Mouse (Mus musculus): ENCODE results near the gene Ankrd60. TPM values are rescaled to one million over a fixed set of nuclear protein-coding genes. Genes with fewer than 3 reads are reported as not detected.
A peak's percentile ranks its signal among the peaks of the same experiment; 100 is the strongest.

The Ankrd60 gene
- polyA plus RNA-seq, 1 experiment from 2014 or later, result not detected

DNA sequence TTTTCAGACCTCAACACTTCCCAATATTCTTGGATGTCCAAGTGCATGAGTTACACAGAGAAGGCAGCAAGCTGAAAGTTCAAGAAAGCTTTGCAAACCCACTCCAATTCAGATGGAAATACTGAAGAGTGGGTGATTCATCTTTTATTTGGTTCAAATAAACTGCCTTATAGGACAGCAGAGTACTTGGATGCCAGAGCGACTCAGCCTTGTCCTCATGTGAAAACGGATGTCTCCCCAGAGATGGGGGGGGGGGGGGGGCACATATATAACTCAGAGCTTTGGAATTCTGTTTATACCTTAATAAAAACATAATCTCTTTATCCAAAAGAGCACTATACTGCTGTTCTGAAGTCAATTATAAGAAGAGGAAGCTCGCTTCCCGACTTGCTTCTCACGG lies 9.2 kb upstream of the Ankrd60 start:
- Histone ChIP-seq H3K4me3 (ENCODE audit: low read depth, low read length) (no peak overlapping the region), H3K9me3 (ENCODE audit: control insufficient read depth, low read length) (no peaks in the 10 kb centered on the region), H3K4me1 (ENCODE audit: control insufficient read depth, insufficient read depth, low read length) (peaks cover 7% of the 10 kb centered on the region; the same call in 1 of the 2 replicates), H3K27ac (ENCODE audit: low read depth, low read length) (no peak overlapping the region), H3K4me2 (ENCODE audit: low read depth) (no peak overlapping the region), H3K36me3 (ENCODE audit: control insufficient read depth, insufficient read depth, low read length) (peaks cover 2% of the 10 kb centered on the region), H3K27me3 (ENCODE audit: control insufficient read depth, insufficient read depth, low read length) (peaks cover 11% of the 10 kb centered on the region; the same call in 1 of the 2 replicates), H3K9ac (ENCODE audit: low read length) (no peak overlapping the region)
- ATAC-seq (ENCODE audit: insufficient read depth, low FRiP score, low TSS enrichment) (no peak), DNase-seq (ENCODE audit: low spot score) (no peak)
- WGBS, result 81% methylated on average over 5 of the region's 5 CpGs

DNA sequence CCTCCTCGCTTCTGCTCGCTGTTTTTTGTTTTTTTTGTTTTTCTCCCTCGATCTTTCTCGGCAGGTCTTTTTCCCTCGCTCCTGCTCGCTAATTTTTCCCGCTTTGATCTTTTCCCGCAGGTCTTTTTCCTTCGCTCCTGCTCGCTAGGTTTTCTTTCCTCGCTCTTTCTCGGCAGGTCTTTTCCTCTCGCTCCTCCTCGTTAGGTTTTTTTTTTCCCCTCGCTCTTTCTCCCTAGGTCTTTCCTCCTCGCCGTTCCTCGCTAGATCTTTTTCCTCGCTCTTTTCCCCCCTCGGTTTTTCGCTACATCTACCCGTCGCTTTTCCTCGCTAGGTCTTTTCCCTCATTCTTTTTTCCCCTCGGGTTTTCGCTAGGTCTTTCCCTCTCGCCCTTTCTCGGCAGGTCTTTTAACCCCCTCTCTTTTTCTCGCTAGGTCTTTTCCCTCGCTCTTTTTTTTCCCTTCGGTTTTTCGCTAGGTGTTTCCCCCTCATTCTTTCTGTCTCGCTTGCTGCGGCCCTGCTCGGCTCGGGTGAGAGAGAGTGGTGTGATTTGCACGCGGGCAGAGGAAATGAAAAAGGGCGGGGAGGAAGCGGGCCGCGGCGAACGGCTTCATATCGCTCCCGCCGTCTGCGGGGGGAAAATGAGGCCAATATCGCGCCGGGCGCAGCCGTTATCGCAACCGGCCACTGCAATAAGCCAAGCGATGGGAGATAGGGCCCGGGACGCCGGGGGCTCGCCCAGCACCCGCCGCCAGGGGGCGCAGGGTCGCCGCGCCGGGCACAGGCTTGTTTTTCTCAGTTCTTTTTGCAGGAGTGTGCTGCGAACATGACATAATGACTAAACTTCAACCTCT lies 8.2 kb upstream of the Ankrd60 start:
- peak; percentile 71 for ATAC-seq (ENCODE audit: insufficient read depth, low FRiP score, low TSS enrichment)
- H3K36me3 ChIP-seq (ENCODE audit: control insufficient read depth, insufficient read depth, low read length), result peaks cover 2% of the 10 kb centered on the region
- H3K4me3 ChIP-seq (ENCODE audit: low read depth, low read length), result peak overlapping the region; percentile 31
- peak; percentile 85 for DNase-seq (ENCODE audit: low spot score)
- peak overlapping the region; percentile 11; the same call in 1 of the 2 replicates for H3K27ac ChIP-seq (ENCODE audit: low read depth, low read length)
- H3K4me2 ChIP-seq (ENCODE audit: low read depth), result peak overlapping the region; percentile 75
- H3K4me1 ChIP-seq (ENCODE audit: control insufficient read depth, insufficient read depth, low read length), result peaks cover 7% of the 10 kb centered on the region; the same call in 1 of the 2 replicates
- WGBS, result under 1% methylated on average over 68 of the region's 68 CpGs
- H3K27me3 ChIP-seq (ENCODE audit: control insufficient read depth, insufficient read depth, low read length), result peaks cover 11% of the 10 kb centered on the region; the same call in 1 of the 2 replicates
- H3K9ac ChIP-seq (ENCODE audit: low read length), result peak overlapping the region; percentile 61
- no peaks in the 10 kb centered on the region for H3K9me3 ChIP-seq (ENCODE audit: control insufficient read depth, low read length)

DNA sequence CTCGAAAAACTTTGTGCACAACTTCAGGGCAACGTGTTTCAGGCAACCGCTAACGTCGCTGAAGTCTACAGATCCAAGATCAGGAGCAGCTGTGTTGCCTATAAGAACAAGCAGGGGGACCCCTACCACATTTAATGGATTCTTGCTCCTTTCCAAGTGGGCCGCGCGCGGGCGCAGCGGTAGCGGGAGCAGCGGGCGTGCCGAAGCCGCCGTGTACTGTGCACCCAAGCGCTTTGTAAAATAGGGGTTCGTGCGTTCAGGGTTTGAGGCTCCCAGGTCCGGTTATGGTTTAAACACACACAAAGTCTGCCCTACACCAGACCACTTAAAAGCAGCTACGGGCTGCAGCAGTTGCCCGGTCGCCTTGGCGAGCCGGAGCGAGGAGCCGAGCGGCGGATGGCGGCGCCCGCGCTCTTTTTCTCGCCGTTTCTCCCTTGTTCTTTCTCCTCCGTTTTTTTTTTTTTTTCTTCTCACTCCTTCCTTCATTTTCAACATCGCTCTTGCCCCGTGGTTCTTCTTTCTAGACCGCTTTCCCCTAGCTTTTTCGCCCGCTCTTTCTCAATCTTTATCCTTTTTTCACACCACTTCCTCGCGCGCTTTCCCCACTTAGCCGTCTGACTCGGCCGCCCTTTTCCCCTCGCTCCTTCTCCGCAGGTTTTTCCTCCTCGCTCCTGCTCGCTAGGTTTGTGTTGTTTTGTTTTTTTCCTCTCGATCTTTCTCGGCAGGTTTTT lies 7.4 kb upstream of the Ankrd60 start:
- DNase-seq (ENCODE audit: low spot score), result peak; percentile 90
- H3K4me1 ChIP-seq (ENCODE audit: control insufficient read depth, insufficient read depth, low read length), result peaks cover 7% of the 10 kb centered on the region; the same call in 1 of the 2 replicates
- H3K9ac ChIP-seq (ENCODE audit: low read length), result peak overlapping the region; percentile 61
- H3K9me3 ChIP-seq (ENCODE audit: control insufficient read depth, low read length), result no peaks in the 10 kb centered on the region
- H3K4me2 ChIP-seq (ENCODE audit: low read depth), result peak overlapping the region; percentile 75
- under 1% methylated on average over 54 of the region's 54 CpGs for WGBS
- H3K4me3 ChIP-seq (ENCODE audit: low read depth, low read length), result peak overlapping the region; percentile 31
- peak; percentile 67 for ATAC-seq (ENCODE audit: insufficient read depth, low FRiP score, low TSS enrichment)
- peaks cover 2% of the 10 kb centered on the region for H3K36me3 ChIP-seq (ENCODE audit: control insufficient read depth, insufficient read depth, low read length)
- peak overlapping the region; percentile 11; the same call in 1 of the 2 replicates for H3K27ac ChIP-seq (ENCODE audit: low read depth, low read length)
- peaks cover 11% of the 10 kb centered on the region; the same call in 1 of the 2 replicates for H3K27me3 ChIP-seq (ENCODE audit: control insufficient read depth, insufficient read depth, low read length)

DNA sequence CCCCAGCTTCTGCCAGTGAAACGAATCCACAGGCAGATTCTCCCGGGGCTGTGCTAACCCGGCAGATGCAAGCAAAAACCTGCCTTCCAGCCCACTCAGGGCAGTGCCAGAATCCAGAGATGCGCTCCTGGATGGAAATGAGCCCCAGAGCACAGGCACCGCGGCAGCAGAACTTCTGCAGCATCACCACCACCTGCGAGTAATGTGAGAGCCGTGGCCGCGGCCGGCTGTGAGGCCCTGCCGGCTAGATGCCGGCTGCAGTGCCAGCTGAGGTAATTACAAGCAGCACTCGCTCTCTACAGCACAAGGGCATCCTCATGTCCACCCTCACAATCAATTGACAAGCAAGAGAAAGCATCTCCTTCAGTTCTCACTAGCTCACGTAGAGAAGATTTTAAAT lies 6.2 kb upstream of the Ankrd60 start:
- H3K4me2 ChIP-seq (ENCODE audit: low read depth), result no peak overlapping the region
- no peak for DNase-seq (ENCODE audit: low spot score)
- WGBS, result 31% methylated on average over 15 of the region's 15 CpGs

DNA sequence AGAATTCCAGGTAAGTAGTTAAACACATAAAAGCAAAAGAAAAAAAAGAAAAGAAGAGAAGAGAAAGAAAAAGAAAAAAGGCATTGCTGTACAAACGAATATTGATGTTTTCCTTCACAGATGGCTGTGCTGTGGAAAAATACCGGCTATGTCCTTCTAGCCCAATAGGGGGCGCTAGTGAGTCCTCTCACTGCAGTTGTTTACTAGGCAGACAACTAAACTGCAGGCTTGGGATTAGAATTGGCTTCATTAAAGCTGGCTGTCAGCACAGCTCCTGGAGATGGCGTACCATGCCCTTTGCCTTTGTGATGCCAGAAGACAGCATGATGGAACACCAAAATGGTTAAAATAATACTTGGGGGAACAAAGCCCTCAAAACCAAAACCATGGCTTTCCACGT lies 5.3 kb upstream of the Ankrd60 start:
- Histone ChIP-seq H3K36me3 (ENCODE audit: control insufficient read depth, insufficient read depth, low read length) (peaks cover 2% of the 10 kb centered on the region; the same call in 1 of the 2 replicates), H3K4me3 (ENCODE audit: low read depth, low read length) (no peak overlapping the region), H3K9me3 (ENCODE audit: control insufficient read depth, low read length) (no peaks in the 10 kb centered on the region), H3K4me2 (ENCODE audit: low read depth) (no peak overlapping the region), H3K4me1 (ENCODE audit: control insufficient read depth, insufficient read depth, low read length) (peaks cover 8% of the 10 kb centered on the region), H3K27me3 (ENCODE audit: control insufficient read depth, insufficient read depth, low read length) (peaks cover 11% of the 10 kb centered on the region; the same call in 1 of the 2 replicates), H3K9ac (ENCODE audit: low read length) (no peak overlapping the region), H3K27ac (ENCODE audit: low read depth, low read length) (no peak overlapping the region)
- no peak for ATAC-seq (ENCODE audit: insufficient read depth, low FRiP score, low TSS enrichment)
- DNase-seq (ENCODE audit: low spot score), result peak; percentile 55
- WGBS, result 42% methylated on average over 5 of the region's 5 CpGs

More for the DNA sequence above, 6.2 kb upstream of the Ankrd60 start:
- H3K27me3 ChIP-seq (ENCODE audit: control insufficient read depth, insufficient read depth, low read length), result peaks cover 11% of the 10 kb centered on the region; the same call in 1 of the 2 replicates
- no peak overlapping the region for H3K9ac ChIP-seq (ENCODE audit: low read length)
- H3K36me3 ChIP-seq (ENCODE audit: control insufficient read depth, insufficient read depth, low read length), result peaks cover 2% of the 10 kb centered on the region
- H3K27ac ChIP-seq (ENCODE audit: low read depth, low read length), result no peak overlapping the region
- H3K4me1 ChIP-seq (ENCODE audit: control insufficient read depth, insufficient read depth, low read length), result peaks cover 7% of the 10 kb centered on the region; the same call in 1 of the 2 replicates
- H3K9me3 ChIP-seq (ENCODE audit: control insufficient read depth, low read length), result no peaks in the 10 kb centered on the region
- no peak for ATAC-seq (ENCODE audit: insufficient read depth, low FRiP score, low TSS enrichment)
- H3K4me3 ChIP-seq (ENCODE audit: low read depth, low read length), result no peak overlapping the region

GRCm38 (mm10) chr2:173582903-173583302 lies 4.7 kb upstream of the Ankrd60 start:
- DNase-seq (ENCODE audit: low spot score), result no peak
- WGBS, result 87% methylated on average over 3 of the region's 3 CpGs
- H3K27ac ChIP-seq (ENCODE audit: low read depth, low read length), result no peak overlapping the region
- peaks cover 11% of the 10 kb centered on the region; the same call in 1 of the 2 replicates for H3K27me3 ChIP-seq (ENCODE audit: control insufficient read depth, insufficient read depth, low read length)
- H3K36me3 ChIP-seq (ENCODE audit: control insufficient read depth, insufficient read depth, low read length), result peaks cover 2% of the 10 kb centered on the region; the same call in 1 of the 2 replicates
- H3K4me2 ChIP-seq (ENCODE audit: low read depth), result no peak overlapping the region
- H3K4me3 ChIP-seq (ENCODE audit: low read depth, low read length), result no peak overlapping the region
- H3K4me1 ChIP-seq (ENCODE audit: control insufficient read depth, insufficient read depth, low read length), result peaks cover 13% of the 10 kb centered on the region
- no peak for ATAC-seq (ENCODE audit: insufficient read depth, low FRiP score, low TSS enrichment)
- H3K9ac ChIP-seq (ENCODE audit: low read length), result no peak overlapping the region
- no peaks in the 10 kb centered on the region for H3K9me3 ChIP-seq (ENCODE audit: control insufficient read depth, low read length)

DNA sequence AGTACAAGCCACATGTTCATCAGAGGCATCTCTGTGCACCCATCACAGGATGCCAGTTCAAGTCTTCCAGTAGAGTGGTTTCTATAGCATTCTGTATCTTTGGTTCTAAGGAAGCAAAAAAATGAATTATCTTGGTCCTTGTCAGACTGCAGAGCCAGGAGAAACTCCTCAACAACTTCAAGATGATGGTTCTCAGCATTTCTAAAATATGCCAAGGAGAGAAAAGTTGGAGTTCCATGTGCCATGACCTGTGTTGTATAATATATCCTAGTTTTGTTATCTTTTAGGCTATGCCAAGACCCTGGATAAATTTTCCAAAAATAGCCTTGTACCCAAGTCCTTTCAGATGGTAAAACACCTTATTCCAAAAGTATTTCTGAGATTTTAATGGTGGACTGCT lies 2.9 kb upstream of the Ankrd60 start:
- H3K4me1 ChIP-seq (ENCODE audit: control insufficient read depth, insufficient read depth, low read length), result peaks cover 11% of the 10 kb centered on the region
- H3K27me3 ChIP-seq (ENCODE audit: control insufficient read depth, insufficient read depth, low read length), result peaks cover 11% of the 10 kb centered on the region; the same call in 1 of the 2 replicates
- H3K9ac ChIP-seq (ENCODE audit: low read length), result no peak overlapping the region
- H3K4me3 ChIP-seq (ENCODE audit: low read depth, low read length), result no peak overlapping the region
- DNase-seq (ENCODE audit: low spot score), result no peak
- no peak for ATAC-seq (ENCODE audit: insufficient read depth, low FRiP score, low TSS enrichment)
- H3K9me3 ChIP-seq (ENCODE audit: control insufficient read depth, low read length), result no peaks in the 10 kb centered on the region
- no peak overlapping the region for H3K4me2 ChIP-seq (ENCODE audit: low read depth)
- no peaks in the 10 kb centered on the region for H3K36me3 ChIP-seq (ENCODE audit: control insufficient read depth, insufficient read depth, low read length)
- H3K27ac ChIP-seq (ENCODE audit: low read depth, low read length), result no peak overlapping the region

DNA sequence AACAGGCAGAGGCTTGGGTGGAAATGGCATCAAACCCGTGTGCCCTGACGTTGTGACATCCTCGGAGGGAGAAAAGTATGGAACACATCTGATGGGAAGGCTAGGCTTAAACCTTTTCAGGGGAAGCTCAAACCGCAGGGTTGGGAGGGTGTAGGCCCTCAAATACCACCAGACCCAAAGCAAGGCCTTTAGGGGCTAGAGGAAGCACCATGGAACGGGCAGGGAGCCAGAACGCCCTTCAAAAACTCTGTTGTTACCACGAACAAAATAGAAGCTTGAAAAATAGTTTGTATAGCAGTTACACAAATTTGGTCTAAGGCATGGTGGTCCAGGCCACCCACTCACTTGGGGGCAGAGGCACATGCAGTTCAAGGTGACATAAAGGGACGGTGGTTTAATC lies 430 bp upstream of the Ankrd60 start:
- WGBS, result 35% methylated on average over 8 of the region's 8 CpGs
- no peaks in the 10 kb centered on the region for H3K9me3 ChIP-seq (ENCODE audit: control insufficient read depth, low read length)
- peak overlapping the region; percentile 47 for H3K4me3 ChIP-seq (ENCODE audit: low read depth, low read length)

More for the DNA sequence above, 430 bp upstream of the Ankrd60 start:
- ATAC-seq (ENCODE audit: insufficient read depth, low FRiP score, low TSS enrichment) (no peak), DNase-seq (ENCODE audit: low spot score) (no peak)
- no peak overlapping the region for H3K27ac ChIP-seq (ENCODE audit: low read depth, low read length)
- peaks cover 7% of the 10 kb centered on the region; the same call in 1 of the 2 replicates for H3K4me1 ChIP-seq (ENCODE audit: control insufficient read depth, insufficient read depth, low read length)
- no peaks in the 10 kb centered on the region for H3K36me3 ChIP-seq (ENCODE audit: control insufficient read depth, insufficient read depth, low read length)
- peak overlapping the region; percentile 60 for H3K9ac ChIP-seq (ENCODE audit: low read length)
- peak overlapping the region; percentile 81 for H3K4me2 ChIP-seq (ENCODE audit: low read depth)
- H3K27me3 ChIP-seq (ENCODE audit: control insufficient read depth, insufficient read depth, low read length), result 0 out of 2 replicates have a peak, but pooled peaks cover 1% of the 10 kb centered on the region
